Mouse (Mus musculus): ENCODE measurements at regions not wholly inside any gene's neighbourhood (a gene's known extent, or its start where the extent isn't known, plus 50 kb on each side); places are given as distances from the start of the nearest gene placed in this dataset.

GRCm38 (mm10) chr7:72027006-72027405, 279.4 kb downstream of the Mctp2 start:
- 87% methylated on average over 6 of the region's 6 CpGs for whole genome bisulfite sequencing
- H3K4me1 ChIP-seq (ENCODE audit: control insufficient read depth in 2 of 2, insufficient read depth in 2 of 2, low read length in 2 of 2) = no peaks in the 10 kb centered on the region

DNA sequence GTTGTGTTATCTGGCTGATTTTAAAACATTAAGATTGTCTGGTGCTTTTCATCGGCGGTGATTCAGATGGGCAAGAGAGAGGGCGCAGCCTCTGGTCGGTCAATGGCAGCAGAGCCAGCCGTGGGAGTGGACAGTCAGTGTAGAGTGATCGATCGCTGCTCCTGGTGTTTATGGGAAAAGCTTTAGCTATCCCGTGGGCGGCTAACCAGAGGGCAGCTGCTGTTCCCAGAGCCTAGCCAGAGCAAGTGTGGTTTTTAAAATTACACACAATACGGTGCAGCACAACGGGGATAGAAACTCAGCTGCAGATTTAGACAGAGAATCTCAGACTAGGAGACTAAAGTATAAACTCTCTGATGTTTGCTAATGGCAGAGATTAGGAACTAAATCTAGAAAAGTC, 297.3 kb downstream of the Mctp2 start:
- H3K4me3 ChIP-seq (ENCODE audit: control insufficient read depth in 1 of 2, insufficient read depth in 1 of 2, low read depth in 1 of 2, low read length in 2 of 2) = no peak overlapping the region
- no peak overlapping the region for H3K4me2 ChIP-seq (ENCODE audit: low read length)
- ATAC-seq (ENCODE audit: insufficient number of reproducible peaks, insufficient read depth, low FRiP score, low read depth) = no peak
- H3K27me3 ChIP-seq (ENCODE audit: control insufficient read depth, insufficient read depth, low read length) = no peaks in the 10 kb centered on the region
- no peak overlapping the region for H3K9ac ChIP-seq (ENCODE audit: low read length)
- H3K36me3 ChIP-seq (ENCODE audit: control insufficient read depth, insufficient read depth, low read length) = no peaks in the 10 kb centered on the region
- H3K4me1 ChIP-seq (ENCODE audit: control insufficient read depth in 2 of 2, insufficient read depth in 2 of 2, low read length in 2 of 2) = no peaks in the 10 kb centered on the region
- no peaks in the 10 kb centered on the region for H3K9me3 ChIP-seq (ENCODE audit: control insufficient read depth, low read length)
- WGBS = 77% methylated on average over 11 of the region's 11 CpGs
- H3K27ac ChIP-seq (replicated peaks in 1 of 2; ENCODE audit: control insufficient read depth in 1 of 2, insufficient read depth in 1 of 2, low read depth in 2 of 2, low read length in 2 of 2) = no peak overlapping the region

More at GRCm38 (mm10) chr7:72027006-72027405, 279.4 kb downstream of the Mctp2 start:
- ATAC-seq (ENCODE audit: insufficient number of reproducible peaks, insufficient read depth, low FRiP score, low read depth) = no peak
- Histone ChIP-seq H3K9ac (ENCODE audit: low read length) (no peak overlapping the region), H3K27ac (replicated peaks in 1 of 2; ENCODE audit: control insufficient read depth in 1 of 2, insufficient read depth in 1 of 2, low read depth in 2 of 2, low read length in 2 of 2) (no peak overlapping the region), H3K4me2 (ENCODE audit: low read length) (no peak overlapping the region), H3K36me3 (ENCODE audit: control insufficient read depth, insufficient read depth, low read length) (no peaks in the 10 kb centered on the region), H3K4me3 (ENCODE audit: control insufficient read depth in 1 of 2, insufficient read depth in 1 of 2, low read depth in 1 of 2, low read length in 2 of 2) (no peak overlapping the region), H3K9me3 (ENCODE audit: control insufficient read depth, low read length) (no peaks in the 10 kb centered on the region), H3K27me3 (ENCODE audit: control insufficient read depth, insufficient read depth, low read length) (no peaks in the 10 kb centered on the region)

- no peaks in the 10 kb centered on the region for H3K4me1 ChIP-seq (ENCODE audit: control insufficient read depth in 2 of 2, insufficient read depth in 2 of 2, low read length in 2 of 2)
- no peak overlapping the region for H3K4me3 ChIP-seq (ENCODE audit: control insufficient read depth in 1 of 2, insufficient read depth in 1 of 2, low read depth in 1 of 2, low read length in 2 of 2)
- no peak overlapping the region for H3K27ac ChIP-seq (replicated peaks in 1 of 2; ENCODE audit: control insufficient read depth in 1 of 2, insufficient read depth in 1 of 2, low read depth in 2 of 2, low read length in 2 of 2)
- no peak for ATAC-seq (ENCODE audit: insufficient number of reproducible peaks, insufficient read depth, low FRiP score, low read depth)
- H3K27me3 ChIP-seq (ENCODE audit: control insufficient read depth, insufficient read depth, low read length) = no peaks in the 10 kb centered on the region
- no peak overlapping the region for H3K4me2 ChIP-seq (ENCODE audit: low read length)
- no peak overlapping the region for H3K9ac ChIP-seq (ENCODE audit: low read length)
- H3K9me3 ChIP-seq (ENCODE audit: control insufficient read depth, low read length) = no peaks in the 10 kb centered on the region
- no peaks in the 10 kb centered on the region for H3K36me3 ChIP-seq (ENCODE audit: control insufficient read depth, insufficient read depth, low read length)
- 70% methylated on average over 3 of the region's 3 CpGs for WGBS
Measured at GRCm38 (mm10) chr7:72004311-72004710, 302.1 kb downstream of the Mctp2 start.

GRCm38 (mm10) chr7:71992526-71992925, 313.9 kb downstream of the Mctp2 start:
- no peak overlapping the region for H3K27ac ChIP-seq (replicated peaks in 1 of 2; ENCODE audit: control insufficient read depth in 1 of 2, insufficient read depth in 1 of 2, low read depth in 2 of 2, low read length in 2 of 2)
- no peaks in the 10 kb centered on the region for H3K9me3 ChIP-seq (ENCODE audit: control insufficient read depth, low read length)
- H3K4me3 ChIP-seq (ENCODE audit: control insufficient read depth in 1 of 2, insufficient read depth in 1 of 2, low read depth in 1 of 2, low read length in 2 of 2) = no peak overlapping the region
- ATAC-seq (ENCODE audit: insufficient number of reproducible peaks, insufficient read depth, low FRiP score, low read depth) = no peak
- H3K9ac ChIP-seq (ENCODE audit: low read length) = no peak overlapping the region
- H3K4me1 ChIP-seq (ENCODE audit: control insufficient read depth in 2 of 2, insufficient read depth in 2 of 2, low read length in 2 of 2) = no peaks in the 10 kb centered on the region
- no peaks in the 10 kb centered on the region for H3K27me3 ChIP-seq (ENCODE audit: control insufficient read depth, insufficient read depth, low read length)
- no peaks in the 10 kb centered on the region for H3K36me3 ChIP-seq (ENCODE audit: control insufficient read depth, insufficient read depth, low read length)
- no peak overlapping the region for H3K4me2 ChIP-seq (ENCODE audit: low read length)
- 66% methylated on average over 3 of the region's 3 CpGs for WGBS

- H3K4me1 ChIP-seq (ENCODE audit: control insufficient read depth in 2 of 2, insufficient read depth in 2 of 2, low read length in 2 of 2) = no peaks in the 10 kb centered on the region
- H3K4me2 ChIP-seq (ENCODE audit: low read length) = no peak overlapping the region
- WGBS = 60% methylated on average over 3 of the region's 3 CpGs
- H3K27ac ChIP-seq (replicated peaks in 1 of 2; ENCODE audit: control insufficient read depth in 1 of 2, insufficient read depth in 1 of 2, low read depth in 2 of 2, low read length in 2 of 2) = no peak overlapping the region
- no peak overlapping the region for H3K9ac ChIP-seq (ENCODE audit: low read length)
- ATAC-seq (ENCODE audit: insufficient number of reproducible peaks, insufficient read depth, low FRiP score, low read depth) = no peak
- H3K4me3 ChIP-seq (ENCODE audit: control insufficient read depth in 1 of 2, insufficient read depth in 1 of 2, low read depth in 1 of 2, low read length in 2 of 2) = no peak overlapping the region
- H3K36me3 ChIP-seq (ENCODE audit: control insufficient read depth, insufficient read depth, low read length) = no peaks in the 10 kb centered on the region
- no peaks in the 10 kb centered on the region for H3K9me3 ChIP-seq (ENCODE audit: control insufficient read depth, low read length)
- H3K27me3 ChIP-seq (ENCODE audit: control insufficient read depth, insufficient read depth, low read length) = no peaks in the 10 kb centered on the region
Measured at GRCm38 (mm10) chr7:71991835-71992234, 314.6 kb downstream of the Mctp2 start.

- no peak overlapping the region for H3K4me2 ChIP-seq (ENCODE audit: low read length)
- 82% methylated on average over 4 of the region's 4 CpGs for WGBS
- no peak for ATAC-seq (ENCODE audit: insufficient number of reproducible peaks, insufficient read depth, low FRiP score, low read depth)
- H3K36me3 ChIP-seq (ENCODE audit: control insufficient read depth, insufficient read depth, low read length) = no peaks in the 10 kb centered on the region
- H3K4me3 ChIP-seq (ENCODE audit: control insufficient read depth in 1 of 2, insufficient read depth in 1 of 2, low read depth in 1 of 2, low read length in 2 of 2) = no peak overlapping the region
- H3K27me3 ChIP-seq (ENCODE audit: control insufficient read depth, insufficient read depth, low read length) = no peaks in the 10 kb centered on the region
- no peak overlapping the region for H3K9ac ChIP-seq (ENCODE audit: low read length)
- no peaks in the 10 kb centered on the region for H3K9me3 ChIP-seq (ENCODE audit: control insufficient read depth, low read length)
- no peaks in the 10 kb centered on the region for H3K4me1 ChIP-seq (ENCODE audit: control insufficient read depth in 2 of 2, insufficient read depth in 2 of 2, low read length in 2 of 2)
- no peak overlapping the region for H3K27ac ChIP-seq (replicated peaks in 1 of 2; ENCODE audit: control insufficient read depth in 1 of 2, insufficient read depth in 1 of 2, low read depth in 2 of 2, low read length in 2 of 2)
Measured at GRCm38 (mm10) chr7:71991206-71991605, 315.2 kb downstream of the Mctp2 start.

DNA sequence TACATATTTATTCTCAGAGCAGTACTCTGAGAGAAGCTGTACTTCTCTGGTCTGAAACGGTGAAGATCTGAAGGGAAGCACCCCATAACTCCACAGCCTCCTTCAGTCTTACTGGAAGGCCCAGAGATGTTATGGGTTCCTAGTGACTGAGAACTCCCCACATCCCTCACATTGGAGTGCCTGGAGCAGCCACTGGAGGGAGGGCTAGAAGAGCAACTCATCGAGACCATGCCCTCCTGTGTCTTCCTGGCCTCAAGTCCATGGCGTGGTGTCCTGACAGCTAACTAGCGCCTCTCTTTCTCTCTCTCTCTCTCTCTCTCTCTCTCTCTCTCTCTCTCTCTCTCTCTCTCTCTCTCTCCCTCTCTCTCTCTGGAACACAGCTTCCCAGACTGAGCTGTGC, 340.4 kb downstream of the Mctp2 start:
- no peak for ATAC-seq (ENCODE audit: insufficient number of reproducible peaks, insufficient read depth, low FRiP score, low read depth)
- H3K9ac ChIP-seq (ENCODE audit: low read length) = no peak overlapping the region
- H3K27me3 ChIP-seq (ENCODE audit: control insufficient read depth, insufficient read depth, low read length) = no peaks in the 10 kb centered on the region
- no peak overlapping the region for H3K4me3 ChIP-seq (ENCODE audit: control insufficient read depth in 1 of 2, insufficient read depth in 1 of 2, low read depth in 1 of 2, low read length in 2 of 2)
- H3K27ac ChIP-seq (replicated peaks in 1 of 2; ENCODE audit: control insufficient read depth in 1 of 2, insufficient read depth in 1 of 2, low read depth in 2 of 2, low read length in 2 of 2) = no peak overlapping the region
- H3K4me1 ChIP-seq (ENCODE audit: control insufficient read depth in 2 of 2, insufficient read depth in 2 of 2, low read length in 2 of 2) = peaks cover 0 to 2% of the 10 kb centered on the region in 2 experiments; a peak in 2 of 4 replicates
- no peaks in the 10 kb centered on the region for H3K36me3 ChIP-seq (ENCODE audit: control insufficient read depth, insufficient read depth, low read length)
- 57% methylated on average over 4 of the region's 4 CpGs for WGBS
- no peaks in the 10 kb centered on the region for H3K9me3 ChIP-seq (ENCODE audit: control insufficient read depth, low read length)
- H3K4me2 ChIP-seq (ENCODE audit: low read length) = no peak overlapping the region

DNA sequence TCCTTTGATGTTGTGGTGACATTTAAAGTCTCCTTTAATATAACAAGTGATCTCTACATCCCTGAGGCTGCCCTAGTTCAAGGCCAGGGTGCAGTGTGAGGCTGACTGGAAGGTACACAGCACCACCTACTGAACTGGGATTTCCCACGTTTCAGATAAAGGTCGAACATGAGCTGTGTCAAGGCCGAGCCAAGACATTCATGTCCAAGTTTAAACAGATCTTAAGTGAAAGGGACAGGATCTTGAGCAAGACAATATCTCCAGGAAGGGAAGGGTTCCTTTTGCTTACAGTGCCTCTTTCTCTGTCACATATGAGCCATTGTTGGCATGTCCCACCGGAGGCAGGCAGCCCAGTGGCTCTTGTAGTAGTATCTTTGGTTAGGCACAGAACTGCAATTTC, 343.0 kb downstream of the Mctp2 start:
- WGBS = 46% methylated on average over 4 of the region's 4 CpGs
- no peak overlapping the region for H3K27ac ChIP-seq (replicated peaks in 1 of 2; ENCODE audit: control insufficient read depth in 1 of 2, insufficient read depth in 1 of 2, low read depth in 2 of 2, low read length in 2 of 2)
- no peaks in the 10 kb centered on the region for H3K9me3 ChIP-seq (ENCODE audit: control insufficient read depth, low read length)
- no peak for ATAC-seq (ENCODE audit: insufficient number of reproducible peaks, insufficient read depth, low FRiP score, low read depth)
- H3K9ac ChIP-seq (ENCODE audit: low read length) = no peak overlapping the region
- H3K4me1 ChIP-seq (ENCODE audit: control insufficient read depth in 2 of 2, insufficient read depth in 2 of 2, low read length in 2 of 2) = peaks cover 0 to 4% of the 10 kb centered on the region in 2 experiments; a peak in 2 of 4 replicates
- H3K4me2 ChIP-seq (ENCODE audit: low read length) = no peak overlapping the region
- H3K27me3 ChIP-seq (ENCODE audit: control insufficient read depth, insufficient read depth, low read length) = no peaks in the 10 kb centered on the region
- H3K36me3 ChIP-seq (ENCODE audit: control insufficient read depth, insufficient read depth, low read length) = no peaks in the 10 kb centered on the region
- no peak overlapping the region for H3K4me3 ChIP-seq (ENCODE audit: control insufficient read depth in 1 of 2, insufficient read depth in 1 of 2, low read depth in 1 of 2, low read length in 2 of 2)
